Mouse (Mus musculus): ENCODE measurements around the gene Fgf11.

Gene Fgf11

DNA sequence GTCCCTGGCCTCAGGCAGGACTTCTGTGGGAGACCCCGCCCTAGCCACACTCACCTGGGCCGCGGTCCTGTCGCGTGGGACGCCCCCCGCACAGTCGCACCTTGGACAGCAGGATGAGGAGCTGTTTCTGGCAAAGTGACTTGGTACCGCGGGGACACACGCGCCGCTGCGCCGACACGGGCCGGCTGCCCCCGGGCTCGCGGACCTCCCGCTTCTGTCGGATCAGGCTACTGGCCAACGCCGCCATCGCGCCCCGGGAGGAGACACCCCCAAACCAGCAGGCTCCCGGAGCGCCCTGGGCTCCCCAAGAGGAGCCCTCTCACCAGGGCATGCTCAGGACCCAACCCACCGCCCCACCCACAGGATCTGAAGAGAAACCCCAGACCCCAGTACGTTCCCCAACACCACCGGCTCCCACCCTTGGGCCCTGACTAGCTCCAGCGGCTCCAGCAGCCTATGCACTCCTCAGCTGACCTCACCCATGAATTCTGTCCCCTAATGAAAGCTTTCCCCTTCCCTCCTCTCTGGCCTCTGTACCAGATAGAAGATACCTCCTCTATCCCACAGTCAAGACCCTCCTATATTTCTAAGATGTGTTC is at the start of gene Fgf11:
Gene Fgf11 (minus strand): TSS at position 479 of the 599 bp plus-strand sequence.
- DNase-seq (ENCODE audit: low spot score) = no peak

DNA sequence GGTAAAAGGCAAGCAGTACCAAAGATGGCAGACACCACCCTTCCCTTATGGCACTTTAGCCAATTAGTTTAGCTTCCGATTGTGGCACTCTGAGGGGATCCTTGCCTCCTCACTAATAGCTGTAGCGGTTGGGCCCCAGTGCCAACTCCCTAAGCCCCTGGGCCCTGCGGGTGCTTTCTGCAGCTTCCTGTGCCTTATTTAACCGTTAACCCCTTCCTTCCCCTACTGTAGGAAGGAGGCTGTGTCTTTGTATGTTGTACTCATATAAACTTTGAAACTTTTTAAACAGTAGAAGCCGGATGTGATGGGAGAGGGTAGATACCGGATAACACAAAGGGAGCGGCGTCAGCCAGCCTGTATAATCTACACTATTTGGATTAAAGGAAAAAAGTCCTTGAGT is 49.1 kb upstream of the Fgf11 start:
- DNase-seq (ENCODE audit: low spot score) = no peak

DNA sequence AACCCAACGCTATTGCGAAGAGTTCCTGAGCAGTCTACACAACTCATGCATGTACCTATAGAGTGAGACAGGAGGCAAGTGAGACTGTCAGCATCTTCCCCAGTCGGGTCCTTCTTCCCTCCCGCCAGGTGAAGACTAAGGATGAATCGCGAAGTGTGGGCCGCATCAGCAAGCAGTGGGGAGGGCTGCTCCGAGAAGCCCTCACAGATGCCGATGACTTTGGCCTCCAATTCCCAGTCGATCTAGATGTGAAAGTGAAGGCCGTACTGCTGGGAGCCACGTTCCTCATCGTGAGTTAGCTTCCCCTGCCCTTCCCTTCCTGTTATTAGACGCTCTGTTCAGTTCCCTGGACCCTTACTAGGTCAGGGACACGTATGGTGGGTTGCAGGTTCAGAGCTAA is 48.2 kb upstream of the Fgf11 start:
- no peak for DNase-seq (ENCODE audit: low spot score)

- DNase-seq (ENCODE audit: low spot score) = no peak
These were observed 47.5 kb upstream of the Fgf11 start for GRCm38 (mm10) chr11:69849128-69849527.

DNA sequence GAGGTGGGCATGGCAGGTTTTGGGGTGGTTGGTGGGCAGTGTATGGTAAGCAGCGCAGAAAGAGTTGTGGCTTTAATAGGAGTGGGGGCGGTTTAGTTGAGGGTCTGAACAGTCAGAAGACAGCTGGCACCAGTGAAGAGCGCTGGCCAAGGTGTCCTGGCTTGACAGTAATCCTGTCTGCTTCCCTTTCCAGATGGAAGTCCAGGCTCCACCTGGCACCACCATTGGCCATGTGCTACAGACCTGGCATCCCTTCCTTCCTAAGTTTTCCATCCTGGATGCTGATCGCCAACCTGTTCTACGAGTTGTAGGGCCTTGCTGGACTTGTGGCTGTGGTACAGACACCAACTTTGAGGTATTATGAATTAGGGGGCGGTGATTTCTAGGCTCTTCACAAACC is 46.4 kb upstream of the Fgf11 start:
- no peak for DNase-seq (ENCODE audit: low spot score)

DNA sequence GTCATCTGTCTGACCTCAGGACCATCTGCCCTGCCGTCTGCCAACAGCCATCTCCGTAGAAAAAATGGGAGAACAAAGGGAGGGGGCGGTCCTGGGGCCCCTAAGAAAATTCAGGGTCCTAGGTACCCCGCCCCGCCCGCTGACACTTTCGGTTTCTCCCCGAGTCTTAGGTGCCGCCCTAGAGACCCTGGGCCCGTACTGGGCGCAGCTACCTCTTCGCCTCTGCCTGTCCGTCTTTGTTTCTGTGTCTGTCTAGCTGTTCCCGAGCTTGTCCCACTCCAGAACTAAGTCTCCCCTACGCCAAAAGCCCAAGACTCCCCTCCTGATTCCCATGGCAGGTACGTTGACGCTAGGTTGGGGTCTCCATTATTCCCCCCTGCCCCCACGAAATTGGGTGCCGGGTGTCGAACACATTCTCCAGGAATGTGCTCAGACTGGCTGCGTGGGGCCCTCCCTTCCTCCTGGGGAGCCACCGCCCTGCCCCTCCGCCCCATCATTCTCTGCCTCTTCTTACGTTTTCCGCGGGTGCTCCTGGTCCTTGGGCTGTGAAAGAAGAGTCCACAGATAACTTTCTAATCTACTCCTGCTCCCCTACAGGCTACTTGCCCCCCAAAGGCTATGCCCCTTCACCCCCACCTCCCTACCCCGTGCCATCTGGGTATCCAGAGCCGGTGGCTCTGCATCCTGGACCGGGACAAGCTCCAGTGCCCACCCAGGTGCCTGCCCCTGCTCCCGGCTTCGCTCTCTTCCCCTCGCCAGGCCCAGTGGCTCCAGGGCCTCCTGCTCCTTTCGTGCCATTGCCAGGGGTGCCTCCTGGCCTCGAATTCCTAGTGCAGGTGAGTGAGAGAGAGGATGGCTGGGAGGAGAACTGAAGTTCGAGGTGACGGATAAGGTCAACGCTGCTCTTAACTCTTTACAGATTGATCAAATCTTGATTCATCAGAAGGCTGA is 45.4 kb upstream of the Fgf11 start:
- DNase-seq (ENCODE audit: low spot score) = no peak

DNA sequence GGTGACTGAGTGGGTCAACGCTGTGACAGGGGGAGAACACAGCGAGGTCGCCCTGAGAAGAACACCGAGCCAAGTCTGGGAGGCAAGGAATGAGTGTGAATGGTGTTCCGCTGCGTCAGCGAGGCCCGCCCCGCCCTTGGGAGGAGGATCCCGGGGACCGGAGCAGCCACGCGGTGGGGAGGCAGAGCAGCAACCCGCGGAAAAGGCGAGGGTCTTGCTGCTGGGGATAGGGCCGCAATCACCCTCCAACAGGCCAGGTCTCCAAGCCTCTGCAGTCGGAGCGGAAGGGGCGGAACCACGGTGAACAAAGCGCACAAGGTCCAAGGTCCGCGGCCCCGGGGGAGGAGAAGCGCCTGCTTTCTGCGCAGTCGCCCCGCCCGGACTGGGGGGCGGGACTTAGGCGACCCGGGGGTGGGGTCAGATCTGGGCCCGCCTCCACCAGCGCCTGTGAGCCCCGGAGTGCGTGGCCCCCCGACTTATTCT is 44.6 kb upstream of the Fgf11 start, which contains the start of gene Plscr3:
Gene Plscr3 (plus strand): TSS at position 179 of the 483 bp plus-strand sequence.
- peak; percentile 90 for DNase-seq (ENCODE audit: low spot score)

DNA sequence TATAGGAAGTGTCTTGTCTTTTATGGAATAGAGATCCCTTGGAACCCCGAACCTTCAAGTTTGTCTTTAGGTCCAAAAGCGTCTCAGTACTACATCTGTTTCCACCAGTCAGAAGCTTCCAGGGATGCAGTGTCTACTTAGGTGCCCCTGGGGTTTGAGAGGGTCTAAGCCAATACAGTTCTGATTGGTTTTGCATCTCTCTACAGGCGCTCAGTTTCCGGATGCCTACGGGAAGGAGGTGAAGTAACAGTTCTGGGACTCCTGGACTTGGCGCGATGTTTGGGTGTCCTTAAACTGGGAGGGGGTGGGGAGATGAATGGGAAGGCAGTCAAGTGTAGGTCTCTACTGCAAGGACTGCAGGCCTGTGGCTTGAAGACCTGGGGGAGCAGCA is 37.1 kb upstream of the Fgf11 start:
- no peak for DNase-seq (ENCODE audit: low spot score)

- DNase-seq (ENCODE audit: low spot score) = peak; percentile 93
These were observed 36.5 kb upstream of the Fgf11 start, which contains the start of gene Tmem256 for GRCm38 (mm10) chr11:69837952-69838713. Tmem256 (plus strand) TSS chr11:69838514.

GRCm38 (mm10) chr11:69837604-69837951 is 35.9 kb upstream of the Fgf11 start, which contains the start of gene Nlgn2:
Nlgn2 (minus strand) TSS chr11:69837784.
- no peak for DNase-seq (ENCODE audit: low spot score)

DNA sequence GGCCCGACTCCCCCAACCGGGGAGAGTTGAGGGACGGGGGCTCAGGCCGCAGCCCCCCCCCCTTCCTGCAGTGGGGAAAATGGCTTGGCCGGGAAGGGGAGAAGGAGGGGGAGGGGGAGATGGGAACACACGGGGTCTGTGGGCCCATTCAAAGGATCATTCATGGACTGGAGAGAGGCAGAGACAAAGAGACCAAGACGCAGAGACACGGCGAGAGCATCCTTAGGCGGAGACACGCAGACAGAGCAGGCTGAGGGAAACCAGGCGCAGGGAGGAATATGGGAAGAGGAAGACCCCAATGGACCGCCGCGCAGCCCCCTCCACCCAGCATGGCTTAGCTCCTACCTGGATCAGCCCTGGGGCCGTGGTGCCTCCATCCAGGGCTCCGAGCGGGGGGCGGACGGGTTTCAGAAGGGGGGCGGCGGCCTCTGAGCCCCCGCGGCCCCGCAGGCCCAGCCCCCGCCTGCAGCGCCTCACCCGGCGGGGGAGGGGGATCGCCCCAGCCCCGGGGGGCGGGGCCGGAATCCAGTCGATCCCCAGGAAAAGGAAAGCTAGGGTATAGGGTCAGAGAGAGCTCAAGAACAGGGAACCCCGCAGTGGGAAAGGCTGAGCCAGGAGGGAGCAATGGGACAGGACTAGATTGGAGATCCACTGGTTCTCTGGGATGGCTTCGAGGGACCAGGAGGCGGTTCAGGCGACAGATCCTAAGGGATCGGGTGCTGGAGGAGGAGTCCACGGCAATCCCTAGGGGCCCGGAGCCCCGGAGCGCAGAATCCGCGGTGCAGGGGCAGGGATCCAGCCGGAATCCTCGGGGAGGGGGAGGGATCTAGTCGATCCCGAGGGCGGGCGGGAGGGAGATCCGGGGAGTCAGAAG is 35.3 kb upstream of the Fgf11 start:
- DNase-seq (ENCODE audit: low spot score) = no peak

DNA sequence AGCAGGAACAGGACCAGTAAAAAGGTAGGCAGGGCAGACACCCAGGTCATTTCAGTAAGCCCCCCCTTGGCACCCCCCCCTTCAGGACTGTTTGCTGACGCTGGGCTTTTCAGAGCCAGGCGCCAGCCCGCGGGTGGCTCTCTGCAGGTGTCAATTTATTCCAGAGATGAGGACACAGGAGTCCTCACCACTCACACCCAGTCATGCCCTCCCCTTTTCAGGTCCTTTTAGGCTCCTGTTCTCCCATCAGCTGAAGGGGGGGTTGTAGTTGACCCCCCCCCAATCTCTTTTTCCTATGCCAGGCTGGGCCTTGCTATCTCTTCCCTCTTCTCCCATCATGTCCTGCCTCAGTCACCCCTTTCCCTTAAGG is 34.3 kb upstream of the Fgf11 start:
- DNase-seq (ENCODE audit: low spot score) = no peak

DNA sequence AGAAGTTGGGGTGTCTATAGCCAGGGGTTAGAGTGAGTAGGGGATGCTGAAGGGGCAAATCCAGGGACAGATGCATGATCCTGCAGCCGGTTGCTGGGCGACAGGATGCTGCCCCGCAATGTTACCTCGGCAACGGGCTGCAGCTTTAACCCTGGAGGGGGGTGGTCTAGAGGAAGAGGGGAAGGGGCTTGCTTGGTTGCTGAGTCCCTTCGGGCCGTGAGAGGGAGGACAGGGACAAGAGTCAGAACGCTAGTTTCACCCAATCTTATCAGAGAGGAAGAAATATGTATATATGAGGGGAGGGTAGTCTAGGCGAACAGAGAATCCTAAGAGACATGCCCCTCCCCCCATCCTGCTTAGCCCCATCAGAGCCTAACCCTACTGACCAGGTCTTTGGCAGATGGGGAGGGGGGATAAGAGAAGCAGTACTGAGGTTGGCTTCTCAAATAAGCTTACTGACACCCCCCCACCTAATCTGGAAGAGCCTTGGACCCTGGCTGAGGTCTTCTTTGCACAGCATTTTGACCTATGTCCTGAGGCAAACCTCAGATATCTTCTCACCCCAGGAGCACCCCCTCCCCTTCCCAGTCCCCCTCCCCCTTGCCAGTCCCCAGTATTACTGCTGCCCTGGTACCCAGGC is 33.8 kb upstream of the Fgf11 start:
- no peak for DNase-seq (ENCODE audit: low spot score)

- no peak for DNase-seq (ENCODE audit: low spot score)
These were observed 32.4 kb upstream of the Fgf11 start for GRCm38 (mm10) chr11:69834001-69834549.

DNA sequence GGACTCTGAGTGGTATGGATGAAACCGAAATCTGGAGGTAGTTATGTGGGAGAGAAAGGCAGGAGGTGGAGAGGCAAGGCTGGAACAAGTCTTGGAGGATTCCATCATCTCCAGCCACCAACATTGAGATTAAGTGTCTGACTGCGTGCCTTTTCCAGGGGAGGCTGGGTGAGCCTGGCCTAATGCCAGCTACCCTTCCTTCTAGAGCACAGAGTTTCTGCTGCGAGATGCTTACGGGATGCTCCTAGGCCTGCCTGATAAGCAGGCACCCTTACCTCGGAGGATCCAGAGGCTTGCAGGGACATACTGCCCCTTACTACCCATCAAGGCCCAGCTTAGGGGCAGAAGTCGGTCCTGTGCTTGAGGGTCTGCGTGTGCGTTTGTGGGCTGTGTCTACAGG is 31.9 kb upstream of the Fgf11 start:
- DNase-seq (ENCODE audit: low spot score) = no peak

DNA sequence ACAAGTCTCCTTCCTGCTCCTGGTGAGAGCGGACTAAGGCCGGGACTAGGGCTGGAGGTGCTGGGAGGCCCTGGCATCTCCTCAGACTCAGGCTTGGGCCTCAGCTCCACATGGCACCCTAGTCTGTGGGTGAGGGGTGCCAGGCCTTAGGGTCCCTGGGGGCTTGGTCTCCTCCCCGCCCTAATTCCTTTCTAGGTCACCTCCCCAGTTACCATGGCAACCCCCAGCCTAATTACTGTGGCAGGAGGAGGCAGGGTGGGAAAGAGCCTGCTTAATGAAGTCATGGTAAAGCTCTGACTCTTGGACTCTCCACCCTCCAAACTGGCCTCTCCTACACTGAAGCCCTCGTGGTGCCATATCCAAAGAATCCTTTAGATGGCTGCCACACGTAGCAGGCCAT is 27.2 kb upstream of the Fgf11 start:
- no peak for DNase-seq (ENCODE audit: low spot score)

GRCm38 (mm10) chr11:69823456-69823855 is 21.8 kb upstream of the Fgf11 start:
- DNase-seq (ENCODE audit: low spot score) = no peak

DNA sequence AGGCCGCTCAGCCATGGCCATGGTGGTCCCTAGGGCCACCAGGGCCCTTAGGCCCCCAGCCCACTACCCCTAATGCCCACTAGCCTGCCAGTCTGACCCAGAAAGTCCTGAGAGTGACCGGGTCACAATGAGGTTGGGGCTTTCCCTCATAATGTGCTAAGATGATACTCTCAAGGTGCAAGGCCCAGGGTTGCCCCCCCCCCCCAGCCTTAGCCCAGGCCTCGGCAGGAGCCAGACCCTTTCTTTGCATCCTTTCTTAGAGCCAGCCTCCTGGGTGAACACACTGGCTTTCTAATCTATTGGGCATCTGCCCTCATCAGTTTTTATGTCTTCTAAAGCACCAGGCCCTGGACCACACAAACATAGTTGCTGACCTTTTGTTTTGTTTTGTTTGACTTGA is 20.4 kb upstream of the Fgf11 start, which contains the start of gene Spem1:
Gene Spem1 (minus strand): TSS at position 101 of the 400 bp plus-strand sequence.
- DNase-seq (ENCODE audit: low spot score) = no peak

GRCm38 (mm10) chr11:69818871-69819270 is 17.2 kb upstream of the Fgf11 start:
- DNase-seq (ENCODE audit: low spot score) = no peak

GRCm38 (mm10) chr11:69818365-69818764 is 16.7 kb upstream of the Fgf11 start, which contains the start of gene Spem2:
Spem2 (minus strand) TSS chr11:69818465.
- DNase-seq (ENCODE audit: low spot score) = no peak
